Mouse (Mus musculus): Measurements from ENCODE around the gene Arhgef9.

DNA sequence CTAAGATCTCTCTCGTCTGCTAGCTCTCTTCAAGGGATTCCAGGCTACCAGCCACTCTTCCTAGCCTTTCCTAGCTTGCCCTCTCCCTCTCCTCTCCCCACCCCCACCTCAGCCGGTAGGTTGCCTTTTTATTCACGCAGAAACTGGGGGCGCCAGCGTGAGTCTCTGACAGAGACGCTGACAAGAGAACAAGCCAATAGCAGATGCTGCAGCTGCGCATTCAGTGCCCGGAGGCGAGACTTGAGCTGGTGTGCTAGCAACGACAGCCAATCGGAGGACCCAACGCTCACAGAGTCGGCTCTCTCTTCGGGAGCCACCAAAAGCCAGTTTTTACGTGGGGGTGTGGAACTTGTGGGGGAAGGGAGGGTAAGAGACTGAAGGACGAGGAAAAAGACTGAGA, 30.3 kb downstream of the Arhgef9 start:
- TF ChIP-seq POLR2A (IDR thresholded peaks at IDR 0.05; ENCODE audit: low read depth, low read length) (peak; percentile 70), POLR2AphosphoS2 (IDR thresholded peaks at IDR 0.05; ENCODE audit: low read depth, low read length) (no peak), NRF1 (IDR thresholded peaks at IDR 0.05; ENCODE audit: low read depth, low read length) (peak; percentile 81)

Measured in CH12.LX (cell line).